Mouse (Mus musculus) frontal cortex, adult 2 months (tissue): ENCODE measurements at regions not wholly inside any gene's neighbourhood (a gene's known extent, or its start where the extent isn't known, plus 50 kb on each side); places are given as distances from the start of the nearest gene placed in this dataset.

Source experiments
- DNase-seq, 2 experiments: peaks; one replicate each; pipeline ENCODE4 v3.0.0; 2022; ENCODE audit warnings: low spot score in 1 of 2; ENCODE audit errors: extremely low spot score in 1 of 2

GRCm38 (mm10) chr5:101596996-101597395 lies 67.8 kb downstream of the Nkx6-1 start:
- no peak for DNase-seq

- DNase-seq: no peak
Observed at GRCm38 (mm10) chr5:101591236-101591635, 73.6 kb downstream of the Nkx6-1 start.

DNA sequence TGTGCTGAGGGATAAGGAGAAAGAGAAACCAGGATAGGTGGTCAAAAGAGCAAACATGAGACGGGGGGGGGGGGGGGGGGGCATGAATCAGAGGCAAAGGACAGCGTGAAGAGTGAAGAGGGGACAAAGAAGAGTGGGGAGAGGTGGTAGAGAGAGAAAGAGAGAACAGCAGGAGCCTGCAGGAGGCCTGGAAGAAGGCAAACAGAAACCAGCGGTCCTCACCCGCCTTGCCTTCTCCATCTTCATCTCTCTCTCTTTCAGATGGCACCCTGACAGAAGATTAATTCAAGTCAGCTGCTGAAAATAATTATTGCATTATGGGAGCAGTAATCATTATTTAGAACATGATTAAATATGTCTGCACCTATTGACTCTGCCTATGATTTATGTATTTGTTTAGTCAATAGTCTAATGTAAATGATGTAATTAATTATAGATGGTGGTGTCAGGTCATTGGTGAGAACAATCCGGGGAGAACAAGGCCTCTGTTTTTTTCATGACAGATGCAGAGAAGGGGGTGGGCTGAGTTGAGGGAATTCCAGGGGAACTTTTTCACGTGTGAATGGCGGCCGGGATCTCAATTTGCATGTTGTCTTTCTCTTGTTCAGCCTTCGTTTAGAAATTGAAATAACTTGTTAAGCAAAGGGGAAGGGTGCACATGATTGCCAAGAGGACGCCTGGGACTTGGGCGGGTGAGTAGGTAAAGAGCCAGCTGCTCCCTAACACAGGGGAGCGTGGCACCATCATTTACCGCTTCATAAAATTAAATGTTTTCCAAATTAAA lies 74.3 kb downstream of the Nkx6-1 start:
- no peak for DNase-seq

- DNase-seq: no peak
Observed at GRCm38 (mm10) chr5:101572966-101573365, 91.8 kb downstream of the Nkx6-1 start.

GRCm38 (mm10) chr5:101565770-101566169 lies 99.0 kb downstream of the Nkx6-1 start:
- no peak for DNase-seq

DNA sequence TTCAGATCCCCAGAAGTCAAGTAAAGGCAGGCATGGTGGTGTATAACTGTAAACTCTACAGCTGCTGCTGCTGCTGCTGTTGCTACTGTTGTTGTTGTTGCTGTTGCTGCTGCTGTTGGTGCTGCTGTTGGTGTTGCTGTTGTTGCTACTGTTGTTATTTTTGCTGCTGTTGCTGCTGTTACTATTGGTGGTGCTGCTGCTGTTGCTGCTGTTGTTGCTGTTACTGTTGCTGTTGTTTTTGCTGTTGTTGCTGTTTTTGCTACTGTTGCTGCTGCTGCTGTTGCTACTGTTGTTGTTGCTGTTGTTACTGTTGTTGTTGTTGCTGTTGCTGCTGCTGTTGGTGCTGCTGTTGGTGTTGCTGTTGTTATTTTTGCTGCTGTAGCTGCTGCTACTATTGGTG lies 104.4 kb downstream of the Nkx6-1 start:
- no peak for DNase-seq

GRCm38 (mm10) chr5:101558279-101558987 lies 106.4 kb downstream of the Nkx6-1 start:
- no peak for DNase-seq

DNA sequence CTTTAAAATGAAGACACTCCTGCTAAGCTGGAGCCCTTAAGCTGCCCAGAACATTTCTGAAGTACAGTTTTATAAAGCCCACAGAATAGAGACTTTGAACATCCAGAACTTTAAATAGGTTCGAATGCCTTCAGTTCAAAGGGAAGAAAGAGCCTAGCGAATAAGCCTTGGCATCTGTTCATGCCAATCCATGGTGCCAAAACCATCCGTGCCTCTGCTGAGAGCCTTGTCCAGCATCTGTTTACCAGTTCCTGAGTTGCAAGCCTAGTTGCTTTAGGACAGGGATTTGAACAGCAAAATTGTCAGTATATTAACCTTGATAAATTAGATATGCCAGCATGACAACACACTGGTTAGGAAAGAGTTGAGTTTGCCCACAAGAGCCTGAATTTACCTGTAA lies 107.6 kb downstream of the Nkx6-1 start:
- DNase-seq: no peak

GRCm38 (mm10) chr5:101543326-101543725 lies 121.5 kb downstream of the Nkx6-1 start:
- no peak for DNase-seq

- no peak for DNase-seq
Observed at GRCm38 (mm10) chr5:101539818-101540217, 125.0 kb downstream of the Nkx6-1 start.

- no peak for DNase-seq
Observed at GRCm38 (mm10) chr5:101539254-101539549, 125.6 kb downstream of the Nkx6-1 start.

GRCm38 (mm10) chr5:101538410-101539253 lies 126.2 kb downstream of the Nkx6-1 start:
- DNase-seq: no peak

DNA sequence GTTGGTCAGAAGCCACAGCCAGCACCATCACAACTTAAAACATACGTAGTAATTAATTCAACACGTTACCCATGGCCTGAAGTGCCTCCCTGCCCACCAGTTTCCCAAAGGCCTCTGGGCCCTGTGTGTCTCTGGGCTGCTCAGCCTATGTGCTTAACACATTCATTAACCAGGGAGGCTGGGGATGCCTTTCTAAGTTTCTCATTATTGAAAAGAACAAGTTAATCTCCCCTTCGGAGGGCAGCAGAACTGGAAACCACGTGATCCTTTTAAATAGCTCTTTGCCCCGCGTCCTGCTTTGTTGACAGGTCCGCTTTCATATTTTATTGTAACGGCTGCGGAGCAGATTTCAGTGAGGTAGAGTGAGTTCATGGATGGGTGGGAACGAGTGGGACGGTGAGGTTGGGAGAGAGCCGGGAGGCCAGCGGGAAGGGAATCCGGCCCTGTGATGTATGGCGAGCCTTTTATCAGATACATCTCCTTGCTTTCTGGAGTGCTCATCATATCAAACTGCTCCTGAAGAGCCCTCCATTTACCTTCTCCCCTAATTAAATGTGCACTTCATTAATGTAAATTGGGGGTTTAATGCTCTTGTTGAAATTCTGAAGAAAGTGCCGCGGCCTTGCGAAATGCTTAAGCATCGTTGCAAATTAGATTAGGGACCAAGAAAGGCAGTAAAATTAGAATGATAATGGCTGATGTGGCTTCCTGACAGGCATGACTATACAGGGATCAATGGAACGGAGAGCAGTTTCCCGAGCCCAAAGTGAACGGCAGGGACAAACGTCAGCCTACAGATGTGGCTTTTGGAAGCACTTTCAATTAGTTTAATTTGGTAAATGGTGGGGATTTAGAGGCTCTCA lies 127.0 kb downstream of the Nkx6-1 start:
- no peak for DNase-seq

GRCm38 (mm10) chr5:101535451-101535850 lies 129.3 kb downstream of the Nkx6-1 start:
- DNase-seq: no peak

GRCm38 (mm10) chr5:101525346-101525745 lies 139.4 kb downstream of the Nkx6-1 start:
- DNase-seq: no peak

- no peak for DNase-seq
Observed at GRCm38 (mm10) chr5:101524670-101525069, 140.1 kb downstream of the Nkx6-1 start.

DNA sequence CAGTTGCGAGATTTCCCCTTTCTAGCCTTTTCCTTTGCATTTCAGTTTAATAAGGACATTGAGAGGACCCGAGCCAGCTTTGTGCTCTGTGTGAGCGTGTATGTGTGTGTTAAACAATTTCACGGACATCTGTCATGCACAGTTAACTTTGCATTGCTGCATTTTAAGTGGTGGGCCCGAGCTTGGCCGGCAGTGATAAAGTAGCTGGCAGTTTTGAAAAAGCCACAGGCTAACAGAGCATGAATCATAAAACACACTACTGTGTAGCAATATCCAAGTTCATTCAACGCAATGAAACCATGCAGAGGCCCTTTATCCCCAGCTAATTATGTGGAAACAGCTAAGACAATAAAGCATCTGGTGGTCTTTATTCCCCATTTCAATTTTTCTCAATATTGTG lies 140.9 kb downstream of the Nkx6-1 start:
- DNase-seq: no peak

GRCm38 (mm10) chr5:101523490-101523889 lies 141.3 kb downstream of the Nkx6-1 start:
- DNase-seq: no peak

GRCm38 (mm10) chr5:101520935-101521655 lies 143.7 kb downstream of the Nkx6-1 start:
- no peak for DNase-seq
